Mouse (Mus musculus) MEL (cell line): ENCODE results near the gene Per2. TPM values are rescaled to one million over a fixed set of nuclear protein-coding genes. Genes with fewer than 3 reads are reported as not detected.

Experiments
- DNase-seq: peaks from one replicate; pipeline ENCODE4 v3.0.0; 2011; ENCODE audit warnings: low read depth, low spot score
- H3K27ac ChIP-seq: 2 replicates; pipeline ENCODE4 v1.5.1; 2012; ENCODE audit warnings: low read depth, mild to moderate bottlenecking, control low read depth, low read length, moderate library complexity; ENCODE audit not compliant: control insufficient read depth
- H3K27me3 ChIP-seq, 2 experiments: fragments of 150-350 bp in 1 of 2; sonication (generic) in 1 of 2; 2 replicates each; pipeline ENCODE4 v1.6.1; 2012; ENCODE audit warnings: low read length in 2 of 2, mild to moderate bottlenecking in 2 of 2, improper control_type of control experiment in 1 of 2, moderate library complexity in 1 of 2; ENCODE audit not compliant: insufficient read depth in 2 of 2, control insufficient read depth in 1 of 2
- H3K36me3 ChIP-seq, 2 experiments: 2 replicates each; pipeline ENCODE4 v1.6.1; 2012 to 2014; ENCODE audit warnings: low read length in 2 of 2, improper control_type of control experiment in 1 of 2, inconsistent platforms in 1 of 2, mild to moderate bottlenecking in 1 of 2; ENCODE audit not compliant: insufficient read depth in 2 of 2, control insufficient read depth in 1 of 2
- H3K4me1 ChIP-seq, 2 experiments: fragments of 150-350 bp in 1 of 2; sonication (generic) in 1 of 2; 2 replicates each; pipeline ENCODE4 v1.6.1; 2012; ENCODE audit warnings: low read length in 2 of 2, improper control_type of control experiment in 1 of 2, mild to moderate bottlenecking in 1 of 2; ENCODE audit not compliant: insufficient read depth in 2 of 2, control insufficient read depth in 1 of 2
- H3K4me3 ChIP-seq, 2 experiments: fragments of 150-350 bp in 1 of 2; sonication (generic) in 1 of 2; 2 replicates each; pipeline ENCODE4 v1.5.1; 2012; ENCODE audit warnings: low read depth in 2 of 2, low read length in 2 of 2, mild to moderate bottlenecking in 2 of 2, moderate library complexity in 2 of 2, control low read depth in 1 of 2, improper control_type of control experiment in 1 of 2; ENCODE audit not compliant: control insufficient read depth in 1 of 2, insufficient read depth in 1 of 2
- H3K79me2 ChIP-seq: 2 replicates; pipeline ENCODE4 v1.6.1; 2012; ENCODE audit warnings: mild to moderate bottlenecking, low read length, moderate library complexity; ENCODE audit not compliant: control insufficient read depth, poor library complexity, insufficient read depth
- H3K9ac ChIP-seq: 2 replicates; pipeline ENCODE4 v1.6.1; 2012; ENCODE audit warnings: low read depth, mild to moderate bottlenecking, control low read depth, low read length, moderate library complexity; ENCODE audit not compliant: control insufficient read depth, poor library complexity, severe bottlenecking
- H3K9me3 ChIP-seq: fragments of 150-350 bp; sonication (generic); replicated peaks from 2 replicates; pipeline ENCODE4 v1.6.1; 2012; ENCODE audit warnings: mild to moderate bottlenecking, low read length, improper control_type of control experiment, moderate library complexity; ENCODE audit not compliant: insufficient read depth
- CHD2 ChIP-seq: IDR thresholded peaks from 2 replicates; pipeline ENCODE4 v1.6.1; 2011; ENCODE audit warnings: low read length, improper control_type of control experiment
- CTCF ChIP-seq, 3 experiments: IDR thresholded peaks in 2 of 3; conservative IDR thresholded peaks in 1 of 3; 2 replicates each; pipeline ENCODE4 v1.5.1; 2011 to 2012; ENCODE audit warnings: low read length in 3 of 3, low read depth in 2 of 3, mild to moderate bottlenecking in 2 of 3, improper control_type of control experiment in 1 of 3, inconsistent platforms in 1 of 3, mixed read lengths in 1 of 3, moderate library complexity in 1 of 3; ENCODE audit not compliant: control insufficient read depth in 1 of 3, insufficient read depth in 1 of 3, poor library complexity in 1 of 3, severe bottlenecking in 1 of 3
- E2F4 ChIP-seq: IDR thresholded peaks from 2 replicates; pipeline ENCODE4 v1.6.1; 2011; ENCODE audit warnings: low read depth, low read length, improper control_type of control experiment, borderline replicate concordance
- EP300 ChIP-seq, 2 experiments: IDR thresholded peaks; 2 replicates each; pipeline ENCODE4 v1.6.1; 2011; ENCODE audit warnings: improper control_type of control experiment in 2 of 2, low read length in 2 of 2, low read depth in 1 of 2, mild to moderate bottlenecking in 1 of 2
- ETS1 ChIP-seq: IDR thresholded peaks from 2 replicates; pipeline ENCODE4 v1.6.1; 2012; ENCODE audit warnings: low read depth, mild to moderate bottlenecking, inconsistent platforms, low read length, improper control_type of control experiment, moderate library complexity
- GABPA ChIP-seq: IDR thresholded peaks from 2 replicates; pipeline ENCODE4 v1.6.1; 2012; ENCODE audit warnings: low read depth, mild to moderate bottlenecking, inconsistent platforms, low read length, improper control_type of control experiment, moderate library complexity
- GATA1 ChIP-seq: IDR thresholded peaks from 2 replicates; pipeline ENCODE4 v1.6.1; 2011; ENCODE audit warnings: low read depth, low read length, improper control_type of control experiment
- JUND ChIP-seq: IDR thresholded peaks from 2 replicates; pipeline ENCODE4 v1.6.1; 2011; ENCODE audit warnings: low read depth, mild to moderate bottlenecking, improper control_type of control experiment, low read length
- KAT2A ChIP-seq: conservative IDR thresholded peaks from 2 replicates; pipeline ENCODE4 v1.6.1; 2012; ENCODE audit warnings: low read depth, low read length, improper control_type of control experiment, inconsistent platforms
- MAFK ChIP-seq: IDR thresholded peaks from 2 replicates; pipeline ENCODE4 v1.6.1; 2011; ENCODE audit warnings: low read depth, mild to moderate bottlenecking, low read length, improper control_type of control experiment, borderline replicate concordance
- MAZ ChIP-seq: IDR thresholded peaks from 2 replicates; pipeline ENCODE4 v1.6.1; 2012; ENCODE audit warnings: low read depth, mild to moderate bottlenecking, inconsistent platforms, low read length, improper control_type of control experiment
- MEF2A ChIP-seq: IDR thresholded peaks from 2 replicates; pipeline ENCODE4 v1.6.1; 2014; ENCODE audit warnings: low read depth, mild to moderate bottlenecking, inconsistent platforms, low read length, improper control_type of control experiment; ENCODE audit not compliant: poor library complexity, insufficient replicate concordance, severe bottlenecking; ENCODE audit errors: extremely low read depth
- MYB ChIP-seq: IDR thresholded peaks from 2 replicates; pipeline ENCODE4 v1.6.1; 2011; ENCODE audit warnings: mild to moderate bottlenecking, low read depth, low read length, improper control_type of control experiment
- NELFE ChIP-seq: IDR thresholded peaks from 2 replicates; pipeline ENCODE4 v1.6.1; 2011; ENCODE audit warnings: low read depth, low read length, improper control_type of control experiment
- NRF1 ChIP-seq: IDR thresholded peaks from 2 replicates; pipeline ENCODE4 v1.6.1; 2014; ENCODE audit warnings: low read depth, mild to moderate bottlenecking, inconsistent platforms, low read length, improper control_type of control experiment, moderate library complexity; ENCODE audit not compliant: poor library complexity, insufficient read depth, severe bottlenecking
- POLR2A ChIP-seq, 2 experiments: IDR thresholded peaks; 2 replicates each; pipeline ENCODE4 v1.6.1; 2011 to 2012; ENCODE audit warnings: low read length in 2 of 2, mild to moderate bottlenecking in 2 of 2, control low read depth in 1 of 2, improper control_type of control experiment in 1 of 2, low read depth in 1 of 2, moderate library complexity in 1 of 2; ENCODE audit not compliant: control insufficient read depth in 1 of 2, insufficient read depth in 1 of 2, poor library complexity in 1 of 2
- POLR2AphosphoS5 ChIP-seq: IDR thresholded peaks from 2 replicates; pipeline ENCODE4 v1.6.1; 2012; ENCODE audit warnings: low read depth, borderline replicate concordance, mild to moderate bottlenecking, inconsistent platforms, low read length, moderate library complexity, mixed read lengths
- TCF12 ChIP-seq: IDR thresholded peaks from 2 replicates; pipeline ENCODE4 v1.6.1; 2014; ENCODE audit warnings: low read depth, mild to moderate bottlenecking, inconsistent platforms, low read length, improper control_type of control experiment, moderate library complexity
- UBTF ChIP-seq: IDR thresholded peaks from 2 replicates; pipeline ENCODE4 v1.6.1; 2012; ENCODE audit warnings: low read depth, mild to moderate bottlenecking, inconsistent platforms, low read length, improper control_type of control experiment, moderate library complexity, borderline replicate concordance; ENCODE audit not compliant: insufficient read depth
- USF1 ChIP-seq: IDR thresholded peaks from 2 replicates; pipeline ENCODE4 v1.6.1; 2014; ENCODE audit warnings: low read depth, mild to moderate bottlenecking, inconsistent platforms, low read length, improper control_type of control experiment, moderate library complexity
- ZKSCAN1 ChIP-seq: IDR thresholded peaks from 2 replicates; pipeline ENCODE4 v1.6.1; 2012; ENCODE audit warnings: low read depth, mild to moderate bottlenecking, inconsistent platforms, low read length, improper control_type of control experiment, moderate library complexity
- ZMIZ1 ChIP-seq: IDR thresholded peaks from 2 replicates; pipeline ENCODE4 v1.6.1; 2012; ENCODE audit warnings: low read depth, mild to moderate bottlenecking, inconsistent platforms, low read length, improper control_type of control experiment, moderate library complexity
- ZNF384 ChIP-seq: IDR thresholded peaks from 2 replicates; pipeline ENCODE4 v1.6.1; 2012; ENCODE audit warnings: low read depth, mild to moderate bottlenecking, inconsistent platforms, low read length, improper control_type of control experiment
- polyA plus RNA-seq, 2 experiments: library from polyadenylated mRNA; stranded (reverse) in 1 of 2; unstranded in 1 of 2; fragments of >175 nt in 1 of 2; fragments of >200 nt in 1 of 2; gene quantifications; 2 replicates each; pipeline versions ENCODE4 v1.2.1 to v1.2.4; 2012; ENCODE audit warnings: low replicate concordance in 2 of 2, low read depth in 1 of 2; ENCODE audit not compliant: insufficient read length in 2 of 2, insufficient read depth in 1 of 2, missing spikeins in 1 of 2
- total RNA-seq: library from RNA; depleted of rRNA; stranded (reverse); fragments of 300-350 nt; gene quantifications from 2 replicates; pipeline ENCODE4 v1.2.3, GENCODE M21; 2012

Per2 gene
- total and polyA plus RNA-seq, 3 experiments: 4.3 to 8.3 TPM; not detected in 1

DNA sequence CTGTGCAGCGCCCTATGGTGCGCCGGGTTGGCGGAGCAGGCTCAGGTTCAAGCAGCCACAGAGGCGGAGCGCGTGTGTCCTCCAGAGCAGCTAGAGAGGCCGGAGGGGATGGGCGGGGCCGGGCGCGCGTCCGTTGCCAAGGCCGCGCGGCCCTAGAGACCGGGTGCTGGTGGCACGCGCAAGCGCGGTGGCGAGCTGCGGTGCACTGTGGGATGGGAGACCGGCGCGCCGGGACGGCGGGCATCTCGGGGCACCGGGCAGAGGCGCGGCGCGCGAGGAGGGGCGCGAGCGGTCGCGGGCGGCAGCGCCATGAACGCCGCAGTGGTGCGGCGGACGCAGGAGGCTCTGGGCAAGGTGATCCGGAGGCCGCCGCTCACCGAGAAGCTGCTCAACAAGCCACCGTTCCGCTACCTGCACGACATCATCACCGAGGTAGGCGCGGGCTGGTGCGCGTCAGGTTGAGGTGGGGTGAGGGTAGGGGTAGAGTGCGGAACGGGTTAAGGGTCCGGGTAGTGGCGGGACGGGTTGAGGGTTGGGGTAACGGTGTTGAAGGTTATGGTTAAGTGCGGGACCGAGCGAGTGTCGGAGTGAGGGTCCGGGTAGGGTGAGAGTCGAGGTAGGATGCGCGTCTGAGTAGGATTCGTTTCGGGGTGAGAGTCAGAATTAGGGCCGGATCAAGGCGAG, 35.5 kb upstream of the Per2 start, which contains the start of gene Traf3ip1 (continued):
- TF ChIP-seq NRF1 (peak; percentile 92), TCF12 (peak; percentile 70; the same call in 1 of the 2 replicates), ZMIZ1 (peak; percentile 91)

DNA sequence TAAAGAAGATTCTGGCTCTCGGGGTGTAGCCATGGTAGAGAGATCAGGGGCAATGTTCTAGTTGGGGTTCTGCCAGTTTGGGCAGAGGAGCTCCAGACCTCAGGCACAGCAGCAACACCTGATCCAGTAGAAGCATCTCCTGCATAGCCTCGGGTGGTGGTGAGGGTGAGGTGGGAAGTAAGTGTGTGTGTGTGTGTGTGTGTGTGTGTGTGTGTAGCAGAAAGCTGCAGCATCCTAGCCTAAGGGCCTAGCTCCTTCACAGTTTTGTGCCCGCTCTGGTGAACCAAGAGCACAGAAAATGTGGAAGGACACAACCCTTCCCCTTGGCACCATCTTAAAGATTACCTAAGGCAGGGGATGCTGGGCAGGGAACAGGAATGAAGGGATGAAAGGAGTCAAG, 34.8 kb upstream of the Per2 start:
- DNase-seq: no peak
- peak overlapping the region; percentile 63 for H3K9ac ChIP-seq
- H3K36me3 ChIP-seq: no peaks in the 10 kb centered on the region; a peak in 1 of 4 replicates
- peaks cover 11% of the 10 kb centered on the region for H3K79me2 ChIP-seq
- no peaks in the 10 kb centered on the region; a peak in 1 of 4 replicates for H3K27me3 ChIP-seq
- peak overlapping the region; percentile 57 to 85 for H3K4me3 ChIP-seq
- no peaks in the 10 kb centered on the region for H3K9me3 ChIP-seq
- no peak overlapping the region for H3K27ac ChIP-seq
- TF ChIP-seq E2F4 (no peak), JUND (no peak), NELFE (no peak), GABPA (no peak), ZNF384 (no peak), CTCF (IDR thresholded peaks at IDR 0.05 in 2 of 3, conservative IDR thresholded peaks at IDR 0.05 in 1 of 3; ENCODE audit: control insufficient read depth in 1 of 3, insufficient read depth in 1 of 3, low read depth in 2 of 3, low read length in 3 of 3, poor library complexity in 1 of 3, severe bottlenecking in 1 of 3) (no peak), POLR2A (IDR thresholded peaks at IDR 0.05; ENCODE audit: control insufficient read depth in 1 of 2, insufficient read depth in 1 of 2, low read depth in 1 of 2, low read length in 2 of 2, poor library complexity in 1 of 2) (no peak), POLR2AphosphoS5 (no peak), EP300 (IDR thresholded peaks at IDR 0.05; ENCODE audit: low read depth in 1 of 2, low read length in 2 of 2) (no peak), USF1 (no peak), MAZ (no peak), ETS1 (no peak), GATA1 (no peak), MEF2A (no peak), MAFK (no peak), UBTF (no peak), ZKSCAN1 (no peak), KAT2A (no peak), CHD2 (no peak), MYB (no peak)
- TF ChIP-seq, all 39 proteins: peak for 0
- peaks cover 0 to 17% of the 10 kb centered on the region in 2 experiments; a peak in 2 of 4 replicates for H3K4me1 ChIP-seq
